Mouse (Mus musculus) bone marrow macrophage, adult 2 months (primary cell): ENCODE measurements around the gene Plcl2.

Experiments used
- CTCF ChIP-seq: IDR thresholded peaks from 2 replicates; pipeline ENCODE4 v1.5.1; 2012; ENCODE audit warnings: low read depth, mild to moderate bottlenecking, low read length, moderate library complexity
- POLR2A ChIP-seq: IDR thresholded peaks from 2 replicates; pipeline ENCODE4 v1.6.1; 2012; ENCODE audit warnings: mild to moderate bottlenecking, low read depth, low read length, borderline replicate concordance

GRCm38 (mm10) chr17:50682696-50683095 is 173.5 kb downstream of the Plcl2 start:
- TF ChIP-seq POLR2A = no peak
- TF ChIP-seq CTCF = no peak
